Mouse (Mus musculus) left cerebral cortex, postnatal 25 days (tissue): ENCODE data around the gene Urod. TPM values are rescaled to one million over a fixed set of nuclear protein-coding genes. Genes with fewer than 3 reads are reported as not detected.

Experiments
- DNase-seq, 2 experiments: peaks; one replicate each; pipeline ENCODE4 v3.0.0; 2022; ENCODE audit warnings: low spot score in 2 of 2, mixed read lengths in 1 of 2
- intact Hi-C: fragments of 180-260 bp; cut with DNase I; formaldehyde crosslinking; loops from one replicate; pipeline ENCODE4 v1.15.1; 2025
- total RNA-seq, 2 experiments: library from RNA; stranded (reverse); gene quantifications; 2 replicates each; pipeline ENCODE4 v1.2.3; 2021

Urod gene
- 10 to 100 TPM; 50.4 to 62.1 TPM for total RNA-seq

- peak; percentile 93 to 97 for DNase-seq
Observed at GRCm38 (mm10) chr4:116993672-116994621, at the start of gene Urod. TSS of gene Urod (minus strand) at chr4:116994413.

GRCm38 (mm10) chr4:117041283-117041721 is 47.1 kb upstream of the Urod start:
- intact Hi-C loops, result no loop called here
- DNase-seq, result no peak

More at GRCm38 (mm10) chr4:116993672-116994621, at the start of gene Urod:
- intact Hi-C loops, result loop anchor here (2.0 to 5.0 kb wide), 2 partner anchors 127 to 272 kb away; partner anchors contain the start of gene Tesk2

- intact Hi-C loops, result no loop called here
- DNase-seq, result no peak
Observed at GRCm38 (mm10) chr4:117040791-117041190, 46.6 kb upstream of the Urod start.

- intact Hi-C loops, result no loop called here
- peak; percentile 52 to 53 for DNase-seq
Observed at GRCm38 (mm10) chr4:117039925-117040687, 45.9 kb upstream of the Urod start.

- intact Hi-C loops, result no loop called here
- DNase-seq, result no peak
Observed at GRCm38 (mm10) chr4:117031105-117031504, 36.9 kb upstream of the Urod start.

- DNase-seq, result no peak
- intact Hi-C loops, result no loop called here
Observed at GRCm38 (mm10) chr4:117023469-117023868, 29.3 kb upstream of the Urod start.

- intact Hi-C loops, result loop anchor here (1.0 to 5.0 kb wide), 2 partner anchors 74 to 123 kb away; no protein-coding TSS in a partner anchor
Observed at GRCm38 (mm10) chr4:117019206-117020134, 25.3 kb upstream of the Urod start, which contains the start of gene Eif2b3. TSS of gene Eif2b3 (plus strand) at chr4:117019402.

GRCm38 (mm10) chr4:117018327-117018726 is 24.1 kb upstream of the Urod start:
- DNase-seq, result no peak
- intact Hi-C loops, result loop anchor here (5.0 kb wide), 1 partner anchor 124 kb away; no protein-coding TSS in a partner anchor

More at GRCm38 (mm10) chr4:117019206-117020134, 25.3 kb upstream of the Urod start, which contains the start of gene Eif2b3:
- DNase-seq, result peak; percentile 90 to 94

- intact Hi-C loops, result loop anchor here (5.0 kb wide), 1 partner anchor 125 kb away; no protein-coding TSS in a partner anchor
- DNase-seq, result no peak
Observed at GRCm38 (mm10) chr4:117017738-117018137, 23.5 kb upstream of the Urod start.

- no peak for DNase-seq
- intact Hi-C loops, result loop anchor here (5.0 kb wide), 1 partner anchor 127 kb away; no protein-coding TSS in a partner anchor
Observed at GRCm38 (mm10) chr4:117014901-117015415, 20.7 kb upstream of the Urod start.

GRCm38 (mm10) chr4:117013596-117013995 is 19.4 kb upstream of the Urod start:
- no peak for DNase-seq
- intact Hi-C loops, result no loop called here

GRCm38 (mm10) chr4:117010231-117010630 is 16.0 kb upstream of the Urod start:
- no peak for DNase-seq
- intact Hi-C loops, result no loop called here

- intact Hi-C loops, result no loop called here
- DNase-seq, result peak in 1 of 2 experiments; percentile 46
Observed at GRCm38 (mm10) chr4:117007058-117007457, 12.8 kb upstream of the Urod start.

GRCm38 (mm10) chr4:117005611-117006400 is 11.6 kb upstream of the Urod start:
- no peak for DNase-seq
- intact Hi-C loops, result no loop called here

GRCm38 (mm10) chr4:117004649-117005048 is 10.4 kb upstream of the Urod start:
- no peak for DNase-seq
- intact Hi-C loops, result loop anchor here (5.0 kb wide), 1 partner anchor 138 kb away; no protein-coding TSS in a partner anchor

- intact Hi-C loops, result loop anchor here (5.0 kb wide), 1 partner anchor 139 kb away; no protein-coding TSS in a partner anchor
- DNase-seq, result peak; percentile 62 to 80
Observed at GRCm38 (mm10) chr4:117002543-117003521, 8.6 kb upstream of the Urod start.
